In genomic region chr5:30713299-30713675, GRCm38 (mm10) we compare ENCODE assay signal across 10 mouse cellular contexts. TPM values are rescaled to one million over a fixed set of nuclear protein-coding genes. Genes with fewer than 3 reads are reported as not detected.
DNase-seq lines count a peak whose midpoint lies in the region; ATAC-seq and TF ChIP-seq lines count a peak whose summit lies in the region.
"Had no signal": no experiment of that assay in that cellular context is flagged by ENCODE, and none has a peak within 500 bp of the region (broad histone marks: within the 10 kb centered on the region; RNA-seq: fewer than 3 reads in every experiment).

No protein-coding gene starts in this region.

- no peak for ATAC-seq in embryonic facial prominence, embryonic 13.5 days (ENCODE audit: insufficient number of reproducible peaks, insufficient read depth, low FRiP score, low TSS enrichment, low read depth)
- ATAC-seq in hindbrain, embryonic 16.5 days: peak; percentile 11; the same call in 1 of the 2 replicates
- ATAC-seq in CD4-positive, CD25-positive, alpha-beta regulatory T cell, adult 4 months: no peak

- peak overlapping the region; percentile 85 for H3K4me2 ChIP-seq in embryonic facial prominence, embryonic 13.5 days
- peak overlapping the region; percentile 59 for H3K4me2 ChIP-seq in hindbrain, embryonic 16.5 days (ENCODE audit: low read length)

- H3K27me3 ChIP-seq in heart, adult 2 months (ENCODE audit: control insufficient read depth, insufficient read depth, low read length): peaks cover 14% of the 10 kb centered on the region
- H3K27me3 ChIP-seq in embryonic facial prominence, embryonic 13.5 days: peaks cover 66% of the 10 kb centered on the region
- no peaks in the 10 kb centered on the region for H3K27me3 ChIP-seq in hindbrain, embryonic 16.5 days (replicated peaks; ENCODE audit: control insufficient read depth, insufficient read depth, low read length)

- peaks cover 1% of the 10 kb centered on the region; the same call in 1 of the 2 replicates for H3K4me1 ChIP-seq in heart, adult 2 months (ENCODE audit: control insufficient read depth, insufficient read depth, low read length)
- H3K4me1 ChIP-seq in embryonic facial prominence, embryonic 13.5 days: peaks cover 31% of the 10 kb centered on the region
- peaks cover 5% of the 10 kb centered on the region for H3K4me1 ChIP-seq in hindbrain, embryonic 16.5 days (ENCODE audit: control insufficient read depth, insufficient read depth, low read depth, low read length)

- 2% methylated on average over 20 of the region's 20 CpGs for WGBS in heart, adult 2 months
- under 1% methylated on average over 20 of the region's 20 CpGs for WGBS in embryonic facial prominence, embryonic 13.5 days
- 0% methylated on average over 20 of the region's 20 CpGs for WGBS in hindbrain, embryonic 16.5 days

- peak overlapping the region; percentile 14; the same call in 1 of the 2 replicates for H3K4me3 ChIP-seq in heart, adult 2 months
- peak overlapping the region; percentile 54 for H3K4me3 ChIP-seq in embryonic facial prominence, embryonic 13.5 days
- H3K4me3 ChIP-seq in hindbrain, embryonic 16.5 days (ENCODE audit: low read length): peak overlapping the region; percentile 73
- H3K4me3 ChIP-seq: erythroblast, embryonic 14.5 days had no signal

- no peak for TF ChIP-seq EP300 in heart, adult 2 months (IDR thresholded peaks at IDR 0.05; ENCODE audit: insufficient read depth, low read depth, low read length)

- no peaks in the 10 kb centered on the region for H3K79me2 ChIP-seq in heart, adult 2 months (replicated peaks; ENCODE audit: control insufficient read depth, insufficient read depth, low read length)

- H3K9me3 ChIP-seq in embryonic facial prominence, embryonic 13.5 days: no peaks in the 10 kb centered on the region
- H3K9me3 ChIP-seq in hindbrain, embryonic 16.5 days (ENCODE audit: control insufficient read depth, low read length): no peaks in the 10 kb centered on the region

- no peak overlapping the region for H3K27ac ChIP-seq in heart, adult 2 months
- no peak overlapping the region for H3K27ac ChIP-seq in embryonic facial prominence, embryonic 13.5 days
- peak overlapping the region; percentile 96 for H3K27ac ChIP-seq in hindbrain, embryonic 16.5 days (ENCODE audit: low read depth, low read length)

- peak; percentile 5 to 28 for DNase-seq in heart, adult 2 months
- DNase-seq in heart, adult 8-10 months (ENCODE audit: low spot score): no peak
- DNase-seq in Muller cell, postnatal 12 days (ENCODE audit: inconsistent ontology term): peak; percentile 26
- peak; percentile 60 for DNase-seq in mesoderm, embryonic 11.5 days (ENCODE audit: low read depth, low spot score)
- DNase-seq in testis, postnatal 10 days (ENCODE audit: low spot score): peak; percentile 52

- TF ChIP-seq CTCF in heart, adult 2 months (IDR thresholded peaks at IDR 0.05): no peak

- H3K36me3 ChIP-seq in heart, adult 2 months (ENCODE audit: control insufficient read depth, insufficient read depth, low read length): no peaks in the 10 kb centered on the region
- H3K36me3 ChIP-seq in embryonic facial prominence, embryonic 13.5 days: no peaks in the 10 kb centered on the region
- no peaks in the 10 kb centered on the region for H3K36me3 ChIP-seq in hindbrain, embryonic 16.5 days (ENCODE audit: control insufficient read depth, insufficient read depth, low read length)

- intact Hi-C loops in heart, adult 2 months (cut with DNase I): loop anchor here (10.0 kb wide), 1 partner anchor 282 kb away; no protein-coding TSS in a partner anchor

- no peak for TF ChIP-seq POLR2A in heart, adult 2 months (IDR thresholded peaks at IDR 0.05; ENCODE audit: insufficient read depth, low read depth, low read length)

- H3K9ac ChIP-seq in heart, adult 2 months (ENCODE audit: low read depth, low read length): no peak overlapping the region
- peak overlapping the region; percentile 67 for H3K9ac ChIP-seq in embryonic facial prominence, embryonic 13.5 days
- peak overlapping the region; percentile 95 for H3K9ac ChIP-seq in hindbrain, embryonic 16.5 days (ENCODE audit: low read depth, low read length)

RNA-seq across cellular contexts. Expression of gene Dpysl5, which starts 1.9 kb away (rescaled TPM):
- total RNA-seq in heart, adult 2 months (2021): 1 to 10 TPM in 1 of 2 experiments, under 1 TPM in 1; 0.61 to 1.3 TPM
- 0.82 and 1.1 TPM in 2 replicates for polyA plus RNA-seq in heart, adult 2 months (2012; rRNA removed)
- total RNA-seq in heart, adult 8-10 months (2022): 1 to 10 TPM in 2 of 4 experiments, under 1 TPM in 2; 0.57 to 1.4 (median 0.91) TPM
- polyA plus RNA-seq in embryonic facial prominence, embryonic 13.5 days (2015; fragmentation: Nextera tagmentation; extraction: Ambion mirVana): 7.5 and 10.4 TPM in 2 replicates
- polyA plus RNA-seq in hindbrain, embryonic 16.5 days (2015; fragmentation: Nextera tagmentation; extraction: Ambion mirVana): 200 and 274 TPM in 2 replicates
- not detected for polyA plus RNA-seq in CD4-positive, CD25-positive, alpha-beta regulatory T cell, adult 4 months (2017; shearing (Covaris generic))
- total RNA-seq: neutrophil, adult 5-6 weeks had no signal
- polyA plus RNA-seq: erythroblast, embryonic 14.5 days had no signal

RNA-seq across cellular contexts. Expression of gene Cenpa, which starts 46.7 kb away (rescaled TPM):
- total RNA-seq in heart, adult 2 months (2021): 10 to 100 TPM; 43.9 to 51.0 TPM
- 51.3 and 69.7 TPM in 2 replicates for polyA plus RNA-seq in heart, adult 2 months (2012; rRNA removed)
- 10 to 100 TPM; 50.6 to 80.0 (median 64.5) TPM for total RNA-seq in heart, adult 8-10 months (2022)
- polyA plus RNA-seq in embryonic facial prominence, embryonic 13.5 days (2015; fragmentation: Nextera tagmentation; extraction: Ambion mirVana): 270 and 318 TPM in 2 replicates
- polyA plus RNA-seq in hindbrain, embryonic 16.5 days (2015; fragmentation: Nextera tagmentation; extraction: Ambion mirVana): 42.7 and 54.7 TPM in 2 replicates
- 10 to 100 TPM; 45.4 to 60.5 TPM for polyA plus RNA-seq in CD4-positive, CD25-positive, alpha-beta regulatory T cell, adult 4 months (2017; shearing (Covaris generic))

Comparison
In these comparisons a context has a peak if more than half of its experiments do, and no peak if none do; other contexts are left out.
1. H3K4me3 ChIP-seq: peak in every context shown above with its lines; median percentile 73 in hindbrain, embryonic 16.5 days; 54 in embryonic facial prominence, embryonic 13.5 days; 14 in heart, adult 2 months.
2. RNA of gene Dpysl5, which starts 1.9 kb away (polyA plus RNA-seq): 200 to 274 TPM in hindbrain, embryonic 16.5 days; 7.5 to 10.4 TPM in embryonic facial prominence, embryonic 13.5 days, 0.82 to 1.1 TPM in heart, adult 2 months and not detected in CD4-positive, CD25-positive, alpha-beta regulatory T cell, adult 4 months; every median in the first group is over 10 times any median in the second.